Mouse (Mus musculus) brain, embryonic 14.5 days (tissue): ENCODE data around the gene Pom121l2.

Experiments
- CTCF ChIP-seq: fragments of 200-500 bp; IDR thresholded peaks from 2 replicates; pipeline ENCODE4 v1.5.1; 2012; ENCODE audit warnings: inconsistent platforms, mild to moderate bottlenecking, moderate library complexity, borderline replicate concordance; ENCODE audit not compliant: insufficient read depth, insufficient read length; ENCODE audit errors: extremely low read depth
- POLR2A ChIP-seq: fragments of 200-500 bp; IDR thresholded peaks from 2 replicates; pipeline ENCODE4 v1.6.1; 2012; ENCODE audit warnings: mild to moderate bottlenecking, inconsistent platforms, borderline replicate concordance; ENCODE audit not compliant: poor library complexity, insufficient read depth, insufficient read length, severe bottlenecking; ENCODE audit errors: extremely low read depth

- TF ChIP-seq POLR2A (no peak), CTCF (no peak)
These were observed 39.2 kb downstream of the Pom121l2 start for GRCm38 (mm10) chr13:22019934-22020835.
